Mouse (Mus musculus): Measurements from ENCODE around the gene Sh3bp1.

DNA sequence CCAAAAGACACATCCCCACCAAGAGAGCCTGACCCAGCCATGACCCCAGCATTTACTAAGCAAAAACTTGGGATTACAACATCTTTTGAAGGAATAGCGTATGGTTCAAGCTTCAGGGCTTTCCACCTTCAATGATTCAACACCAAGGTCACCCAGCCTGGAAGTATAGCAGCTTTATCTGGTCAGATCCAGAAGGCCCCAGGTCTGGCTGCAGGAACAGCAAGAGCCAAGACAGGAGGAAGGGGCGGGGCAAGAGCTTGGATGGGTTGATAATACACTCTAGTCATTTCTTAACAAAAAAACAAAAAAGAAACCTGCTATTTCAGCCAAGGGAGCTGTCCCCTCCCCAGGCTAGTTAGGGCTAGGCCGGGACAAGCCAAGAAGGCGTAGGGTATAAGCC is 2.1 kb upstream of the Sh3bp1 start:
- TF ChIP-seq CTCF (IDR thresholded peaks at IDR 0.05; ENCODE audit: low read depth) (no peak), EP300 (IDR thresholded peaks at IDR 0.05; ENCODE audit: low read depth) (no peak)

Measured in heart, postnatal 0 days (tissue).